Mouse (Mus musculus) right cerebral cortex, postnatal 36 days (tissue): ENCODE results near the gene Dnajb1.
A peak's percentile ranks its signal among the peaks of the same experiment; 100 is the strongest.
"Not testable (repeated sequence)": the region's sequence is repeated elsewhere in the genome, so short reads cannot be mapped to it uniquely, and the experiment has no call there.

Source experiments
- DNase-seq, 2 experiments: peaks; one replicate each; pipeline ENCODE4 v3.0.0; 2022; ENCODE audit warnings: low spot score in 2 of 2, mixed read lengths in 1 of 2

The Dnajb1 gene

GRCm38 (mm10) chr8:83607661-83608397 lies at the start of gene Dnajb1, which contains the start of gene Tecr:
TSS of gene Dnajb1 (plus strand) at chr8:83608193.
TSS of gene Tecr (minus strand) at chr8:83607971.
- DNase-seq: peak; percentile 99

- no peak for DNase-seq
These were observed 45.3 kb upstream of the Dnajb1 start for GRCm38 (mm10) chr8:83562669-83563068.

- no peak for DNase-seq
These were observed 44.7 kb upstream of the Dnajb1 start for GRCm38 (mm10) chr8:83563246-83563645.

GRCm38 (mm10) chr8:83565731-83566375 lies 42.1 kb upstream of the Dnajb1 start:
- DNase-seq: no peak

GRCm38 (mm10) chr8:83566469-83567395 lies 41.3 kb upstream of the Dnajb1 start, which contains the start of gene Ndufb7:
TSS of gene Ndufb7 (plus strand) at chr8:83566671.
- peak; percentile 92 to 93 for DNase-seq

- DNase-seq: peak in 1 of 2 experiments; percentile 3
These were observed 40.3 kb upstream of the Dnajb1 start for GRCm38 (mm10) chr8:83567668-83568067.

GRCm38 (mm10) chr8:83568128-83568527 lies 39.9 kb upstream of the Dnajb1 start:
- no peak for DNase-seq

GRCm38 (mm10) chr8:83568755-83569154 lies 39.2 kb upstream of the Dnajb1 start:
- DNase-seq: no peak

- no peak for DNase-seq
These were observed 38.8 kb upstream of the Dnajb1 start for GRCm38 (mm10) chr8:83569165-83569564.

- no peak for DNase-seq
These were observed 37.6 kb upstream of the Dnajb1 start for GRCm38 (mm10) chr8:83570272-83571000.

GRCm38 (mm10) chr8:83571001-83571340 lies 37.0 kb upstream of the Dnajb1 start:
- not testable (repeated sequence) for DNase-seq

GRCm38 (mm10) chr8:83571791-83572190 lies 36.2 kb upstream of the Dnajb1 start:
- no peak for DNase-seq

- DNase-seq: no peak
These were observed 35.7 kb upstream of the Dnajb1 start for GRCm38 (mm10) chr8:83572246-83572812.

- peak in 1 of 2 experiments; percentile 3 for DNase-seq
These were observed 34.7 kb upstream of the Dnajb1 start for GRCm38 (mm10) chr8:83573140-83573875.

GRCm38 (mm10) chr8:83574631-83575315 lies 33.2 kb upstream of the Dnajb1 start:
- no peak for DNase-seq

GRCm38 (mm10) chr8:83575561-83576515 lies 32.2 kb upstream of the Dnajb1 start:
- DNase-seq: peak in 1 of 2 experiments; percentile 1

GRCm38 (mm10) chr8:83576516-83576895 lies 31.5 kb upstream of the Dnajb1 start:
- no peak for DNase-seq

GRCm38 (mm10) chr8:83576921-83577320 lies 31.1 kb upstream of the Dnajb1 start:
- DNase-seq: no peak

GRCm38 (mm10) chr8:83577384-83577791 lies 30.6 kb upstream of the Dnajb1 start:
- DNase-seq: no peak
